Mouse (Mus musculus) hindbrain, embryonic 11.5 days (tissue): ENCODE data around the gene Tmem176a. TPM values are rescaled to one million over a fixed set of nuclear protein-coding genes. Genes with fewer than 3 reads are reported as not detected.

ENCODE experiments used
- ATAC-seq: fragments of 200-750 bp; cut with Nextera tagmentation; 2 replicates; pipeline ENCODE4 v1.8.0; 2017; ENCODE audit warnings: mild to moderate bottlenecking, moderate TSS enrichment, moderate library complexity; ENCODE audit not compliant: low FRiP score
- DNase-seq: peaks from one replicate; pipeline ENCODE4 v3.0.0-alpha.2; 2015; ENCODE audit warnings: low spot score
- H3K27ac ChIP-seq: fragments of 300-500 bp; sonication (generic); 2 replicates; pipeline ENCODE4 v1.5.1; 2014; ENCODE audit warnings: mild to moderate bottlenecking, low read depth, low read length
- H3K27me3 ChIP-seq: fragments of 300-500 bp; sonication (generic); 2 replicates; pipeline ENCODE4 v1.6.1; 2014; ENCODE audit warnings: mild to moderate bottlenecking, low read length, moderate library complexity, mixed read lengths; ENCODE audit not compliant: control insufficient read depth, insufficient read depth
- H3K36me3 ChIP-seq: fragments of 300-500 bp; sonication (generic); 2 replicates; pipeline ENCODE4 v1.6.1; 2014; ENCODE audit warnings: mild to moderate bottlenecking, low read length, moderate library complexity, mixed read lengths; ENCODE audit not compliant: control insufficient read depth, insufficient read depth
- H3K4me1 ChIP-seq: fragments of 300-500 bp; sonication (generic); replicated peaks from 2 replicates; pipeline ENCODE4 v1.6.1; 2014; ENCODE audit warnings: low read length, mixed read lengths; ENCODE audit not compliant: control insufficient read depth, insufficient read depth
- H3K4me2 ChIP-seq: fragments of 300-500 bp; sonication (generic); replicated peaks from 2 replicates; pipeline ENCODE4 v1.6.1; 2014; ENCODE audit warnings: mild to moderate bottlenecking, low read depth, low read length
- H3K4me3 ChIP-seq: fragments of 300-500 bp; sonication (generic); 2 replicates; pipeline ENCODE4 v1.5.1; 2014; ENCODE audit warnings: low read depth, low read length
- H3K9ac ChIP-seq: fragments of 300-500 bp; sonication (generic); 2 replicates; pipeline ENCODE4 v1.6.1; 2014; ENCODE audit warnings: low read depth, low read length
- H3K9me3 ChIP-seq: fragments of 300-500 bp; sonication (generic); 2 replicates; pipeline ENCODE4 v1.6.1; 2016; ENCODE audit warnings: low read length; ENCODE audit not compliant: control insufficient read depth
- WGBS: fragments of 180-500 bp; shearing (Covaris S2); extraction: QIAGEN DNeasy Blood & Tissue Kit; methylation state at CpG from one replicate; pipeline ENCODE4 v1.1.7; 2014; 5-methylcytosine and 5-hydroxymethylcytosine counted together
- polyA plus RNA-seq: library from polyadenylated mRNA; unstranded; fragments of >200 nt; fragmentation: Nextera tagmentation; extraction: Ambion mirVana; gene quantifications from 2 replicates; pipeline ENCODE4 v1.2.1, GENCODE M21; 2014

The Tmem176a gene
- polyA plus RNA-seq, 1 experiment from 2014 or later, result 26.0 TPM

GRCm38 (mm10) chr6:48894938-48895818, 54.5 kb downstream of the Tmem176a start:
- no peaks in the 10 kb centered on the region for H3K27me3 ChIP-seq
- H3K27ac ChIP-seq, result no peak overlapping the region
- no peak overlapping the region for H3K9ac ChIP-seq
- no peak overlapping the region for H3K4me3 ChIP-seq
- H3K36me3 ChIP-seq, result no peaks in the 10 kb centered on the region
- H3K9me3 ChIP-seq, result no peaks in the 10 kb centered on the region
- H3K4me1 ChIP-seq, result no peaks in the 10 kb centered on the region
- ATAC-seq (no peak), DNase-seq (no peak)
- no peak overlapping the region for H3K4me2 ChIP-seq
- 93% methylated on average over 8 of the region's 8 CpGs for WGBS

GRCm38 (mm10) chr6:48895941-48896340, 55.2 kb downstream of the Tmem176a start:
- Histone ChIP-seq H3K36me3 (no peaks in the 10 kb centered on the region), H3K4me1 (no peaks in the 10 kb centered on the region), H3K4me2 (no peak overlapping the region), H3K4me3 (no peak overlapping the region), H3K9ac (no peak overlapping the region), H3K9me3 (no peaks in the 10 kb centered on the region), H3K27ac (no peak overlapping the region), H3K27me3 (no peaks in the 10 kb centered on the region)
- ATAC-seq (no peak), DNase-seq (no peak)
- WGBS, result 84% methylated on average over 5 of the region's 5 CpGs

Other genes with a start within 250 kb of the Tmem176a start
- 35.3 and 37.8 TPM in 2 replicates for gene Repin1, start 247.0 kb upstream of the Tmem176a start, polyA plus RNA-seq
- not detected in 2 replicates for gene Gm44965, start 247.0 kb upstream of the Tmem176a start, polyA plus RNA-seq
- 7.7 and 11.0 TPM in 2 replicates for gene Zfp775, start 238.9 kb upstream of the Tmem176a start, polyA plus RNA-seq
- gene AI854703, start 214.2 kb upstream of the Tmem176a start, polyA plus RNA-seq, result 1.1 and 1.2 TPM in 2 replicates
- gene Gimap8, start 193.7 kb upstream of the Tmem176a start, polyA plus RNA-seq, result 0.37 and 0.57 TPM in 2 replicates
- 4.2 and 4.8 TPM in 2 replicates for gene Gimap9, start 164.8 kb upstream of the Tmem176a start, polyA plus RNA-seq
- gene Gimap4, start 156.4 kb upstream of the Tmem176a start, polyA plus RNA-seq, result 3.3 and 5.6 TPM in 2 replicates
- 10.7 and 11.5 TPM in 2 replicates for gene Gimap6, start 132.7 kb upstream of the Tmem176a start, polyA plus RNA-seq
- not detected in 2 replicates for gene Gm28053, start 122.3 kb upstream of the Tmem176a start, polyA plus RNA-seq
- gene Gimap7, start 122.3 kb upstream of the Tmem176a start, polyA plus RNA-seq, result 0.11 TPM in 1 of 2 replicates, not detected in the other
- gene Gimap1, start 101.9 kb upstream of the Tmem176a start, polyA plus RNA-seq, result 5.0 and 6.1 TPM in 2 replicates
- 0.49 and 0.92 TPM in 2 replicates for gene Gimap5, start 94.7 kb upstream of the Tmem176a start, polyA plus RNA-seq
- gene Gimap3, start 70.1 kb upstream of the Tmem176a start, polyA plus RNA-seq, result 0.17 TPM in 1 of 2 replicates, not detected in the other
- 66.7 and 72.5 TPM in 2 replicates for gene Tmem176b, start 577 bp downstream of the Tmem176a start, polyA plus RNA-seq
- gene Aoc1, start 32.0 kb downstream of the Tmem176a start, polyA plus RNA-seq, result not detected in 2 replicates
- gene 1600015I10Rik, start 89.0 kb downstream of the Tmem176a start, polyA plus RNA-seq, result not detected in 2 replicates
- not detected in 2 replicates for gene Doxl2, start 134.0 kb downstream of the Tmem176a start, polyA plus RNA-seq
- gene Svs1, start 145.9 kb downstream of the Tmem176a start, polyA plus RNA-seq, result not detected in 2 replicates
- 0.76 and 1.0 TPM in 2 replicates for gene Gpnmb, start 195.6 kb downstream of the Tmem176a start, polyA plus RNA-seq
- 56.2 and 57.9 TPM in 2 replicates for gene Malsu1, start 232.9 kb downstream of the Tmem176a start, polyA plus RNA-seq